Mouse (Mus musculus): ENCODE data around the gene Bcorl1. TPM values are rescaled to one million over a fixed set of nuclear protein-coding genes. Genes with fewer than 3 reads are reported as not detected.

Gene Bcorl1
- polyA plus RNA-seq, 1 experiment, result 3.7 TPM

DNA sequence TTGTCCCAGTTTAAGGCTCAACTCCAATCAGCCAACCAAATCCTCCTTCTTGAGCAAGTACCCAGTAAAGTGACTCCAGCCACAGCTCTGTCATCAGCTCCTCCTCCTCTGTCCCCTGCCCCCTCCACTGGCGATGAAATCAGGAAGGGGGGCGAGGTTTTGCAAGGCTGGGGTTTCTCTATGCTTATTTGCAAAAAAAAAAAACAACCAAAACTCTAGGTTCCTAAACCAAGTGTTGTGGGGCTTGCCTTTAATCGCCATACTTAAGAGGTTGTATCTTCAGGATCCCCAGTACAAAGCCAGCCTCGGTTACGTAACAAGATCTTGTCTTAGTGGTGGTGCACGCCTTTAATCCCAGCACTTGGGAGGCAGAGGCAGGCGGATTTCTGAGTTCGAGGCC, 87.5 kb downstream of the Bcorl1 start:
- Histone ChIP-seq H3K79me2 (ENCODE audit: control insufficient read depth, insufficient read depth) (peaks cover 86% of the 10 kb centered on the region), H3K36me3 (ENCODE audit: control insufficient read depth, insufficient read depth) (no peaks in the 10 kb centered on the region)

GRCm38 (mm10) chrX:48429100-48429499, 87.9 kb downstream of the Bcorl1 start:
- Histone ChIP-seq H3K79me2 (ENCODE audit: control insufficient read depth, insufficient read depth) (peaks cover 87% of the 10 kb centered on the region), H3K36me3 (ENCODE audit: control insufficient read depth, insufficient read depth) (no peaks in the 10 kb centered on the region), H3K4me3 (ENCODE audit: insufficient read depth, poor library complexity, severe bottlenecking) (no peak overlapping the region), H3K79me3 (ENCODE audit: low read depth) (peaks cover 34% of the 10 kb centered on the region), H3K27me3 (ENCODE audit: control insufficient read depth, insufficient read depth, insufficient read length) (no peaks in the 10 kb centered on the region), H3ac (ENCODE audit: control insufficient read depth, insufficient read length, low read depth) (no peak overlapping the region)
- no peak for TF ChIP-seq MAX (IDR thresholded peaks at IDR 0.05)
- no peak for TF ChIP-seq MYOD1 (IDR thresholded peaks at IDR 0.05; ENCODE audit: control insufficient read depth, insufficient read length, low read depth)
- no peak for TF ChIP-seq CTCF (IDR thresholded peaks at IDR 0.05; ENCODE audit: control insufficient read depth, insufficient read depth, insufficient read length)
- TF ChIP-seq CEBPB (IDR thresholded peaks at IDR 0.05; ENCODE audit: low read depth), result no peak
- TF ChIP-seq USF1 (IDR thresholded peaks at IDR 0.05; ENCODE audit: low read depth), result no peak
- no peak for TF ChIP-seq FOSL1 (IDR thresholded peaks at IDR 0.05; ENCODE audit: insufficient read depth, low read length, poor library complexity, severe bottlenecking)
- no peak for TF ChIP-seq MYOG (IDR thresholded peaks at IDR 0.05; ENCODE audit: control insufficient read depth, extremely low read depth, insufficient read length)

More for the DNA sequence above, 87.5 kb downstream of the Bcorl1 start:
- TF ChIP-seq CEBPB (IDR thresholded peaks at IDR 0.05; ENCODE audit: low read depth), result no peak
- no peak for TF ChIP-seq CTCF (IDR thresholded peaks at IDR 0.05; ENCODE audit: control insufficient read depth, insufficient read depth, insufficient read length)
- no peak for TF ChIP-seq MYOD1 (IDR thresholded peaks at IDR 0.05; ENCODE audit: control insufficient read depth, insufficient read length, low read depth)
- TF ChIP-seq FOSL1 (IDR thresholded peaks at IDR 0.05; ENCODE audit: insufficient read depth, low read length, poor library complexity, severe bottlenecking), result no peak
- no peak for TF ChIP-seq MAX (IDR thresholded peaks at IDR 0.05)
- no peak for TF ChIP-seq MYOG (IDR thresholded peaks at IDR 0.05; ENCODE audit: control insufficient read depth, extremely low read depth, insufficient read length)
- Histone ChIP-seq H3K27me3 (ENCODE audit: control insufficient read depth, insufficient read depth, insufficient read length) (no peaks in the 10 kb centered on the region), H3ac (ENCODE audit: control insufficient read depth, insufficient read length, low read depth) (no peak overlapping the region), H3K79me3 (ENCODE audit: low read depth) (peaks cover 30% of the 10 kb centered on the region), H3K4me3 (ENCODE audit: insufficient read depth, poor library complexity, severe bottlenecking) (no peak overlapping the region)

- H3K79me2 ChIP-seq (ENCODE audit: control insufficient read depth, insufficient read depth), result peaks cover 88% of the 10 kb centered on the region
- no peak for TF ChIP-seq MYOG (IDR thresholded peaks at IDR 0.05; ENCODE audit: control insufficient read depth, extremely low read depth, insufficient read length)
- TF ChIP-seq MYOD1 (IDR thresholded peaks at IDR 0.05; ENCODE audit: control insufficient read depth, insufficient read length, low read depth), result no peak
- TF ChIP-seq FOSL1 (IDR thresholded peaks at IDR 0.05; ENCODE audit: insufficient read depth, low read length, poor library complexity, severe bottlenecking), result no peak
- TF ChIP-seq CEBPB (IDR thresholded peaks at IDR 0.05; ENCODE audit: low read depth), result no peak
- no peak for TF ChIP-seq USF1 (IDR thresholded peaks at IDR 0.05; ENCODE audit: low read depth)
- no peak for TF ChIP-seq CTCF (IDR thresholded peaks at IDR 0.05; ENCODE audit: control insufficient read depth, insufficient read depth, insufficient read length)
- no peak for TF ChIP-seq MAX (IDR thresholded peaks at IDR 0.05)
- H3K27me3 ChIP-seq (ENCODE audit: control insufficient read depth, insufficient read depth, insufficient read length), result no peaks in the 10 kb centered on the region
- H3ac ChIP-seq (ENCODE audit: control insufficient read depth, insufficient read length, low read depth), result no peak overlapping the region
- H3K4me3 ChIP-seq (ENCODE audit: insufficient read depth, poor library complexity, severe bottlenecking), result no peak overlapping the region
- no peaks in the 10 kb centered on the region for H3K36me3 ChIP-seq (ENCODE audit: control insufficient read depth, insufficient read depth)
- peaks cover 35% of the 10 kb centered on the region for H3K79me3 ChIP-seq (ENCODE audit: low read depth)
Observed at GRCm38 (mm10) chrX:48429538-48429937, 88.4 kb downstream of the Bcorl1 start.

DNA sequence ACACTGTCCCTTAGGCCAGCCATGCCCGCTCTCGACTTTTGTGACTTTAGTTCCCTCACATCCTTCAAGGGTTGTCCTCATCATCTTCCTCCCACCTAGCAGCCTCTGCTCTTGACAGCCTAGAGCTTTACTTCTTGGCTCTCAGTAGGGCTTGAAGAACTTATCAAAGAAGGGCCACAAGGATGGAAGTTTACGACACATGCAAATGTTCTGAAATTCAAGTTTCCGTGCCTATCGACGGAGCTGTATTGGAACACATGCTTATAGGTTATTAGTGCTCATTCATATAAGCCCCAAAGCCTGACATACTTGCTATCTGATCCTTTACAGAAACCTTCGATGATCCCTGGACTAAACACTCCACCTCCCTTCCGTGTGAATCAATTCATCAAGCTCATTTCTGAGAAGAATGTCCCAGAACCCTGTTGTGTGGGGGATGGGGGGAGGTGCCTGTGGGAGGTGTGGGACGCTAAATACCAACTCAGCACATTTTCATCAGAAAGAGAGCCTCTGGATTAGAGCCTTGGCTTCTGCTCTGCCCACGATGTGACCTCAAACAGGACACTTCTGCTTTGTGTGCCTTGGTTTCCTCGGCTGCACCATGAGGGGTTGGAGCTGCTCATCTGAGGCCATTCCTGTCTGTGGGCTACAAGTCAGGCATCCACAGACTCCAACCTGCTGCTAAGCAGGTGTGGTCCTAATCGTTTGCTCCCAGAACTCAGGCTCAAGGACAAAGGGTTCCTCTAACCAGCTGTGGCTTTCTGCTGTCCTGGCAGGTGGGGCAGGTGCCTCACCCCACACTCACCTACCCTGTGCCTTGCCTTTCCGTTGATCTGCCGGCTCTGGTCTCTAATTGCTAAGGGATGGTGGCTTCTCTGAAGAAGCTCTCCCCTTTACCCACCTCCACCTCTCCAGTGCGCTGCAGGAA, 91.7 kb downstream of the Bcorl1 start:
- H3K27me3 ChIP-seq (ENCODE audit: control insufficient read depth, insufficient read depth, insufficient read length), result no peaks in the 10 kb centered on the region
- H3K36me3 ChIP-seq (ENCODE audit: control insufficient read depth, insufficient read depth), result no peaks in the 10 kb centered on the region
- no peak overlapping the region for H3K4me3 ChIP-seq (ENCODE audit: insufficient read depth, poor library complexity, severe bottlenecking)
- H3K79me2 ChIP-seq (ENCODE audit: control insufficient read depth, insufficient read depth), result peaks cover 91% of the 10 kb centered on the region
- no peak for TF ChIP-seq MYOD1 (IDR thresholded peaks at IDR 0.05; ENCODE audit: control insufficient read depth, insufficient read length, low read depth)
- no peak for TF ChIP-seq FOSL1 (IDR thresholded peaks at IDR 0.05; ENCODE audit: insufficient read depth, low read length, poor library complexity, severe bottlenecking)
- no peak for TF ChIP-seq CTCF (IDR thresholded peaks at IDR 0.05; ENCODE audit: control insufficient read depth, insufficient read depth, insufficient read length)
- no peak for TF ChIP-seq MYOG (IDR thresholded peaks at IDR 0.05; ENCODE audit: control insufficient read depth, extremely low read depth, insufficient read length)
- TF ChIP-seq CEBPB (IDR thresholded peaks at IDR 0.05; ENCODE audit: low read depth), result no peak
- TF ChIP-seq USF1 (IDR thresholded peaks at IDR 0.05; ENCODE audit: low read depth), result no peak
- no peak for TF ChIP-seq MAX (IDR thresholded peaks at IDR 0.05)
- peaks cover 37% of the 10 kb centered on the region for H3K79me3 ChIP-seq (ENCODE audit: low read depth)
- H3ac ChIP-seq (ENCODE audit: control insufficient read depth, insufficient read length, low read depth), result no peak overlapping the region

- Histone ChIP-seq H3K27me3 (ENCODE audit: control insufficient read depth, insufficient read depth, insufficient read length) (no peaks in the 10 kb centered on the region), H3K36me3 (ENCODE audit: control insufficient read depth, insufficient read depth) (no peaks in the 10 kb centered on the region), H3K4me3 (ENCODE audit: insufficient read depth, poor library complexity, severe bottlenecking) (no peak overlapping the region), H3K79me3 (ENCODE audit: low read depth) (peaks cover 39% of the 10 kb centered on the region), H3K79me2 (ENCODE audit: control insufficient read depth, insufficient read depth) (peaks cover 91% of the 10 kb centered on the region), H3ac (ENCODE audit: control insufficient read depth, insufficient read length, low read depth) (no peak overlapping the region)
- TF ChIP-seq CTCF (IDR thresholded peaks at IDR 0.05; ENCODE audit: control insufficient read depth, insufficient read depth, insufficient read length), result no peak
- TF ChIP-seq USF1 (IDR thresholded peaks at IDR 0.05; ENCODE audit: low read depth), result no peak
- TF ChIP-seq MYOD1 (IDR thresholded peaks at IDR 0.05; ENCODE audit: control insufficient read depth, insufficient read length, low read depth), result no peak
- no peak for TF ChIP-seq MYOG (IDR thresholded peaks at IDR 0.05; ENCODE audit: control insufficient read depth, extremely low read depth, insufficient read length)
- TF ChIP-seq CEBPB (IDR thresholded peaks at IDR 0.05; ENCODE audit: low read depth), result no peak
- TF ChIP-seq FOSL1 (IDR thresholded peaks at IDR 0.05; ENCODE audit: insufficient read depth, low read length, poor library complexity, severe bottlenecking), result no peak
- TF ChIP-seq MAX (IDR thresholded peaks at IDR 0.05), result no peak
Observed at GRCm38 (mm10) chrX:48433527-48433899, 92.4 kb downstream of the Bcorl1 start.

Data from C2C12 (cell line).